Comparison of ENCODE assay signal across 8 mouse cellular contexts in the genomic region with DNA sequence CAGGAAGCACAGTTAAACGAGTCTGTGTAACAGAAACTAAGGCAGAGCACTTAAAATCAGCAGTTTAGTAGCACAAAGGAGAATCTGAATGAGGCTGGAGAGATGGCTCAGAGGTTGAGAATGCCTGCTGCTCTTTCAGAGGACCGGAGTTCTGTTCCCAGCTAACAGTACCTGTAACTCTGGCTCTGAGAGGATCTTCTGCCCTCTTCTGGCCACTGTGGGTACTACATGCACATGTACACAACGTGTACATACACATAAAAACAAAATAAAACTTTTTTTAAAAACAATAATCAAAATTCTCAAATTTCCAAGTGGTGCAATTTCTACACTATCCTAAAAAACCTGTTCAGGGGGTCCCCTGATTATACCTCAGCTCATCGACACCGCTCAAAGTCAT.
A peak's percentile ranks its signal among the peaks of the same experiment; 100 is the strongest.
DNase-seq lines count a peak whose midpoint lies in the region; ATAC-seq and TF ChIP-seq lines count a peak whose summit lies in the region.

No protein-coding gene starts in this region.

- no peaks in the 10 kb centered on the region for H3K9me3 ChIP-seq in stomach, postnatal 0 days (ENCODE audit: control insufficient read depth, low read length)

- no peak overlapping the region for H3K9ac ChIP-seq in stomach, postnatal 0 days (ENCODE audit: low read length)

- H3K27me3 ChIP-seq in stomach, postnatal 0 days (ENCODE audit: control insufficient read depth, insufficient read depth, low read length), result no peaks in the 10 kb centered on the region

- H3K36me3 ChIP-seq in stomach, postnatal 0 days (ENCODE audit: control insufficient read depth, insufficient read depth, low read length), result no peaks in the 10 kb centered on the region

- no peak overlapping the region for H3K4me3 ChIP-seq in stomach, postnatal 0 days (ENCODE audit: low read depth, low read length)

- 83% methylated on average over 5 of the region's 5 CpGs for WGBS in stomach, postnatal 0 days

- peak; percentile 54 for TF ChIP-seq CTCF in stomach, postnatal 0 days (IDR thresholded peaks at IDR 0.05; ENCODE audit: low read depth)

- no peaks in the 10 kb centered on the region for H3K4me1 ChIP-seq in stomach, postnatal 0 days (replicated peaks; ENCODE audit: control insufficient read depth, insufficient read depth)

- peak; percentile 8 for DNase-seq in embryo, embryonic 11 days
- DNase-seq in embryo, embryonic 10 days (ENCODE audit: low spot score), result no peak
- peak; percentile 4 for DNase-seq in lung, postnatal 14 days
- no peak for DNase-seq in lung, postnatal 10 days
- DNase-seq in c-Kit-positive CD71-positive TER-119-negative erythroid progenitor cells, embryonic 14.5 days (ENCODE audit: low read depth), result peak; percentile 5
- no peak for DNase-seq in stomach, postnatal 0 days (ENCODE audit: low spot score)
- DNase-seq in urinary bladder, postnatal 36 days (ENCODE audit: low spot score in 2 of 2), result no peak
- DNase-seq in MN1 (ENCODE audit: low spot score), result no peak

- no peak overlapping the region for H3K4me2 ChIP-seq in stomach, postnatal 0 days (replicated peaks; ENCODE audit: low read depth)

- no peak for TF ChIP-seq EP300 in stomach, postnatal 0 days (optimal IDR thresholded peaks at IDR 0.05)

- no peak for ATAC-seq in stomach, postnatal 0 days (ENCODE audit: low FRiP score, low TSS enrichment)

- H3K27ac ChIP-seq in stomach, postnatal 0 days (replicated peaks), result no peak overlapping the region

Comparison
In these comparisons a context has a peak if more than half of its experiments do, and no peak if none do; other contexts are left out.
1. DNase-seq: peak in embryo, embryonic 11 days (single experiment), lung, postnatal 14 days (single experiment) and c-Kit-positive CD71-positive TER-119-negative erythroid progenitor cells, embryonic 14.5 days (single experiment); none in embryo, embryonic 10 days (single experiment), lung, postnatal 10 days (single experiment), stomach, postnatal 0 days (single experiment), urinary bladder, postnatal 36 days (0 of 2) and MN1 (single experiment).